Mouse (Mus musculus) cerebellum, adult 2 months (tissue): ENCODE results near the gene Crtac1.

ENCODE experiments used
- CTCF ChIP-seq: fragments of 200-500 bp; IDR thresholded peaks from 2 replicates; pipeline ENCODE4 v1.5.1; 2011; ENCODE audit warnings: low read depth, mild to moderate bottlenecking, control low read depth, low read length, moderate library complexity, borderline replicate concordance; ENCODE audit not compliant: insufficient read depth
- POLR2A ChIP-seq: fragments of 200-500 bp; IDR thresholded peaks from 2 replicates; pipeline ENCODE4 v1.6.1; 2011; ENCODE audit warnings: low read length, control low read depth, borderline replicate concordance; ENCODE audit not compliant: insufficient read depth

DNA sequence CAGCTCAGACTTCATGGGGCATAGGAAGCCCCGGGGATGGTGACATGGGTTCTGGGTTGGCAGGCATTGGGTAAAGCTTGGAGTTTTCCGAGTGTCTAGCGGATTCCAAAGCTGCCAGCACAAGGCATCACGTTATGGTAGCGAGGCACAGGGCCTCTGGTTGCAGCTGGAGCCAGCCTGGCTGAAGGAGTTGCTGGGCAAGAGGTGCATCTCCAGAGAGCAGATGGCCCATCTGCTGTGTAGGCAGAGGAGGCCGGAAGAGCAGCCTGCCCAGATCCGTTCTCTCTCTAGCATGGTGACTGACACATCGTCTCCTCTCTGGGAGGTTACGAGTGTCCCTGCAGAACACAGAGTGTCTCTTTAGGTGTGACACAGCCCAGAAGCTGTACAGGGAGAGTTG lies 103.4 kb downstream of the Crtac1 start:
- TF ChIP-seq POLR2A = no peak
- no peak for TF ChIP-seq CTCF
